Mouse (Mus musculus): ENCODE data around the gene Mtx2. TPM values are rescaled to one million over a fixed set of nuclear protein-coding genes. Genes with fewer than 3 reads are reported as not detected.

The Mtx2 gene
- total RNA-seq (2021): 10 to 100 TPM; 42.2 to 51.1 TPM

DNA sequence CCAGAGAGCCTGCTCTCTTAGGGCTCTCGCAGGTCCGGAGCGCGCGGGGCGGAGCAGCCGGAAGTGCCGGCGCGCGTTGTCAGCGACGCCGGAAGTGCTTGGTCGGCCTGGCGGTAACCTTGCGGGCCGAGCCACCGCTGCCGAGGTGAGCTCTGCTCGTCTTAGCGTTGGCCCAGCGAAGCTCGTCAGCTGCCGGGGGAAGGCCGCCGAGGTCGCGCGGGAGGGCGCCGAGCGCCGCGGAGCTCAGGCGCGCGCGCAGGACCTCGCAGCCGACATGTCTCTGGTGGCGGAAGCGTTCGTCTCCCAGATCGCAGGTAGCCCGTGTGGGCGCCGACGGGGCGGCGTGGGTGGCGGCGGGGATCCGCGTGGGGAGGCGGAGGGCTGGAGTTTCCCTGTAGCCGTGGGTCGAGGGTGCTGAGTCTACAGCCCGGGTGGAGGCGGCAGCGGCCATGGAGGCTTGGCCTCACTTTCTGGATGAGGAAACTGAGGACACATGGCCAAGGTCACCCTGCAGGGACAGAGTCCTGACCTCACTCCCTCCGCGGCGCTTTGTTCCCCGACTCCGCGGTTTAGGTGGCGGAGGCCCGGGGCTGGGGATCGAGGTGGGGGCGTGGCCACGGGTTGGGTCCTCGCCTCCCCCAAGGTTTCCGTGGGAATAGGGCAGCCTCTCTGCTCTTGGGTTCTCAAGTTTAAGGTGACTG is at the start of gene Mtx2:
Gene Mtx2 (plus strand): TSS at position 74 of the 701 bp plus-strand sequence.
- DNase-seq: peak; percentile 74 to 78

DNA sequence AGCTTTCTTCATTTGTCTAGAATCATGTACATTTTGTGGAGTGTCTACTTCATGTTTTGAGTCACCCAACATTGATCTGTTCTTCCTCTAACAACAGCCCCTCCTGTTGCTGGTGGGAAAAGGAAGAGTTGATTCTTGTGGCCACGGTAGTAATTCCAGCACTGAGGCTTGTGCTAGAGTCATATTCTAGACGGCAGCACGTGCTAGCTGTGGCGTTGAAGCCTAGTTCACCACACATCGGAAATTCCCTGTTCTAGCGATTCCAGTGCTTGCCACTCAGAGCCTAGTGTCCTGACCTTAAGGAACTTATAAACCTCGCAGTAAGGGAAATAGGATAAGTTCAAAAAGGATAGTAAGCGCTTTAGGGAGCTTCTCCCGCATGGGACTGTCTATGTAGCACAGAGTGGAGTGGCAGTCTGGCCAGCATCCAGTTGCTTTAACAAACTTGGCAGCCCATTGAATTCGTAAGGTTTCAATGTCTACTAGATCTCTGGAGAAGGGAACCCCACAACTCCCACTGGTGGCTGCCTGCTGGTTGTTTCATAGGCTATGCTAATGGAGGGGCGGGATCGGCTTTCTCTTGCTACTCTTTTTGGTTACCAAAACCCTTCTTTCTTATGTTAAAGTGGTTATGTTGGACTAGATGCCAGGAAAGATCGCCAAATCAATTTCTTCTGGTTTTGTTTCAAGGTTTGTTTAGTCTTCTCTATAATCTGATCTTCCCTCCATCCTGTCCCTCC is 47.9 kb upstream of the Mtx2 start:
- no peak for DNase-seq

DNA sequence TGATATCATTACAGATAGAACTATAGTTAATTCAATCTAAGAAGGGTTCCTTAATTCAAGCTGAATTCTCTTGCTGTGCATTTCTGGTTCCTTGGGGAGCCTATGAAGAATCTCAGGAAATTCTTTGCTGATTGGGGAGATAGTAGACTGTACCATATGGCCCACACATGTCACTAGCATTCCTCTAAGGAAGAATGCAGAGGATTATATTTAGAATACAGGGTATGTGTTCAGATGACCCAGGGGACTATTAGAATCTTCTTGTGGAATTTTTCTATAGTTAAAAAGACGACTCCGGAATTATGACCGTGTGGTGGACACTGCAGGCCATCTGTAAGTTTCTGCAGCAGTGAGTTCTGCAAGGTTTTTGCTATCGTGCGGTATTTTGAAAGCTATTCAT is 44.2 kb upstream of the Mtx2 start:
- DNase-seq: no peak

DNA sequence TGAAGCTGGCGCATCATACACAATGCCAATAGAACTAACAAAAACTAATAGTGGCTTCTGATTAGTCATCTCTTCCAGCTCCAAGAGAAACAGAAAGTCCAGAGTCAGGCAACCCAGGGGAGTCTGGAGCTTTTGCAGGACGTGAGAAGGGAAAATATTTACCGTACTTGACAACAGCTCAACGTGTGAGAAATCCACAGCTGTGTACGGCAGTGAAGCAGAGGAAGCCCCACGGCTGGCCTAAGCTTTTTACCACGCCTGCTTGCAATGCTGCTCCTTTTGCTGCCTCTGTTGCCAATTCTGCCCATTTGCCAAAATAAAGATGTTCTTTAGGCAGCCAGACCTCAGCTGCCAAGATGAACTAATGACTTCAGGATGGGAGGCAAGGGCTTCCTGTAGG is 30.1 kb upstream of the Mtx2 start:
- no peak for DNase-seq

DNA sequence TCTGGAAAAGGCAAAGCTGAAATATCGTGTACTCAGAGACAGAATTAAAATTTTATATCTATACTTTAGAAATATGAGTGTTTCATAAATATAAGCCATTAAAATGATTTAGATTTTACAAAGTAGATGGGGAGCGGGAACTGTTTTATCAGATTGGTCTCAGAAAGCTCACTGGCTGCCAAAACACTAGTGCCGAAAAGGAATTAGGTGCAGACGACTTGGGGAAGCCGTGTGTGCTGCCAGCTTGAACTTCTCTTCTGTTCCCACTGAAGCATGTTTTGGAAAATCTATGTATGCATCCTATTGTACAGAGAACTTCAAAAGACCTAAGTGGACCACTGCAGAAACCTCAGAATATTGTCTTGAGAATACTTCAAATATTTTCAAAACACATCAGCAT is 17.2 kb upstream of the Mtx2 start:
- DNase-seq: no peak

DNA sequence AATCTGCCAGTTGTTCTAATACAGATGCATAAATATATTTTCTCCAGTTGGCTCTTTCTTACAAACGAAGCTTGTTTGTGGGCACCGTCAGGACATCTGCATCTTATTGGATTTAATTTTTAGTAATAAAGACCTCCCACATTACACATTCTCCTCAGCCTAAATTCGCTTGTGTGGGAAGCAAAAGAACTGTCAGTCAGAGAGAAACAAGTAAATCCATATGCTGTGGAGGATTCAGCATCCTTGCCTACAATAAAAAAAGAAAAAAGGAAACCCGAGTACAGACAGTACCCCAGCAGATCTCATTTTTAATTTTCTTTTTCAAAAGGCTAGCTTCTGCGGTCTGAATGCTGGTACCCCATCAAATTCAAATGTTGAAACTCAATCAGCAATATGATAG is 2.9 kb upstream of the Mtx2 start:
- DNase-seq: no peak

DNA sequence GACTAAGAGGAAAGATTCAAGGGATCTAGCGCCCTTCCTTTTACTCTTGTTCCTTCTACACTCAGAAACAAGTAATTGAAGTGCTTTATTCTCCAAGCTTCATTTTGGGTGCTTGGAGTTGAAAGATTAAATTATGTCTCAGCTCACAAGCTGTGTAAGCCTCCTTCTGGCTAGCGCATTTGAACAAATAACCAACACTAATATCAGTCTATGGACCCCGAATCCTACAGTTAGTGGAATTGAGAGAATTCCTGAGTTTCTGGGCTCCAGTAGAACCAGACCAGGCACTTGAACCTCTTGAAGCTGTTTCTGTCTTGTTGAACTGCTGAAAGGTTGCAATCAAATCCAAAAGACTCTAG is 253 bp upstream of the Mtx2 start:
- DNase-seq: no peak

DNA sequence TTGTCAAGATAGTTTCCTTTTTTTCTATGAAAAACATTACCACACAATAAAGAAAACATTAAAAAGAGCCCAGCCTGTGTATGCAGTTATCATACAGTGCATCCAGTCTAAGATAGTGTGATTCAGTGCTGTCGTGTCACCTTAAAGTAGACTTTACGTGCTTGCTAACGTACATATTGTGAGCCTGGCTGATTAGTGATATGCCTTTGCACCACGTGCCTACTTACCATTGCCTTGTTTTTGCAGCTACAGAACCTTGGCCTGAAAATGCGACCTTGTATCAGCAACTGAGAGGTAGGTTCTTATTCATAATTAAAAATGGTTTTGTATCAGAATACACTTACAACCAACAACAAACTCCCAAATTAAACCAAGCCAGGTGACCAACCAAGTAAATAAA is 21.4 kb downstream of the Mtx2 start:
- DNase-seq: no peak

DNA sequence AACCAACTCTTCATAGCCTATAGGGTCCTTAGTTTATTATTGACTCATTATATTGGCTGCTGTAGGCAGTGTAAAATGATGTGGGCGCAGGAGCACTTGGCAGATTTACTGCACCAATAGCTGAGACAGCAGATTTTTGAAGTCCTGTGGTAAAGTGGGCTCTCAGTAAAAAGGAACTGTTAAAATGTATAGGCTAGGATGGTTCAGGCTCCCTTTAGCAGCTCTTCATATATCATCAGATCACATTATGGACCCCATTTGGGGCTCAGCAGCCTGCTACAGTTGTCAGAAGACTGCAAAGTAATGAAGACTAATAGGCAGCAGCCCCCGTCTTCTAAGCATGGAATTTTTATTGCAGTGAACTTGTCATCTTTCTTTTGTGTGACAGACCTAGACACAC is 21.9 kb downstream of the Mtx2 start:
- no peak for DNase-seq

DNA sequence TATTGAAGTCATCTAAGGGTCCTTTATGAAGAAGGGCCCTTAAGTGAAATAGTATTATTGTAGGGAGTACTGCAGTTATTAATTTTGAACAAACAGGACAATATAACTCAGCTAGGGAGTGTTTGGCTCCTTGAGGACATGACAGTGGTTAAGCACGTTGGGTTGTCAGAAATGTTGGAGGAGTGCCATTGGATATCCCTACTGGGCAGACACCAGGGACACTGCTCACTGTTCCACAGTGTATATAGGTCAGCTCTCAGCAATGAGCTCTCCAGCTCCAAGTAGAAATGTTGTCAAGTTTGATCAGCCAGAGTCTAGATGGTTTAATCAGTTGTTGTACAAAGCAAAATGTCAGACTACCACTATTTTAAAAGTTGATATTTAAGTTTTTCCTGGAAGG is 24.4 kb downstream of the Mtx2 start:
- DNase-seq: no peak

DNA sequence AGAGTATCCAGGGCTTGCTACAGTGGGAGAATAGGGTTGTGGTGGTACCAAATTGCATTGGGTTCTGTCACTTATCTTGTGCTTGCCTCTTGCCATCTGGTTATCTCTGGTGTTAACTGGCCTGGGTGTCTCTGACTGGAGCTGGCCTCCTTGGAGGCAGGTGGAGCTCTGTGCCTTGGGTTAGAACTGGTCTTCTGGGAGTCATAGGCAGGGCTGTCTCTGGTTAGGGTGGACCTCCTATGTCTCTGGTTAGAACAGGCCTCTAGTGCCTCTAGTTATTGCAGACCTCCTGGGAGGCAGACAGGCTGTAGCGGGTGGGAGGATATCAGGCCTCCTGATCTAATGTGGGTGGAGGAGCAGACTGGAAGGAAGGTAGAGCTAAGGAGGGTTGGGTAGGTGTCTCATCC is 36.5 kb downstream of the Mtx2 start:
- no peak for DNase-seq

DNA sequence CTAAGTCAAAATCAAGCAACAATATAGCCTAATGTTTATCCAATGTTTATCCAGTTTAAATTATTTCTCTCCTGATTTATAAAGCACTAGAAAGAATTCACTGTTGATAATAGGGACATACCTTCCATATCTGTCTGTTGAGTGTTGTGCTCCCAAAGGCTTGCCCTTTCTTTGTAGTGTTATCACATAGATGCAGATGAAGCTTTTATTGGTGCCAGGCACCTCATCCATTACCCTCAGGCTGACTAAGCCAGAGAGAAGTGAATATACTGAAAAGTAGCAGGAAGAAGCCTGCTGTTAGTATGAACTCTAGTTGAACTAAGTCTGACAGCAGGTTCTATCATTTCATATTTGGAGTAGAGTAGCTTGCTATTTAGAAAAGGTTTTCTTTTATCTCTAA is 39.8 kb downstream of the Mtx2 start:
- no peak for DNase-seq

DNA sequence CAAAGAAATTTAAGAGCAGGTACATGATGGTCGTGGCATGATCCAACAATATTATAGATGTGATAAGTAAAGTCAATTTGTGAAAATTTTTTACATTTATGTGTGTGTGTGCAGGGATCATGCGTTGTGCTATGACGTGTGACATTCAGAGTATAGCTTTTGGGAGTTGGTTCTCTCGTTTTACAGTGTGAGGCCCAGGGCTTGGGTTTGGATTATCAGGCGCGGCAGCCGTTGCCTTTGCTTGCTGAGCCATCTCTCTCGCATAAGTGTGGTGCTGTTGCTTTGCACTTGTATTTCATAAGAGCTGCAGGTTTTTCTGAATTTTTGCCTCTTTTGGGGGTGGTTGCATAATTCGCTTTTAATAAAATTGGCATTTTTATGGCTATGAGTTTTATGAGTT is 48.4 kb downstream of the Mtx2 start:
- DNase-seq: no peak

DNA sequence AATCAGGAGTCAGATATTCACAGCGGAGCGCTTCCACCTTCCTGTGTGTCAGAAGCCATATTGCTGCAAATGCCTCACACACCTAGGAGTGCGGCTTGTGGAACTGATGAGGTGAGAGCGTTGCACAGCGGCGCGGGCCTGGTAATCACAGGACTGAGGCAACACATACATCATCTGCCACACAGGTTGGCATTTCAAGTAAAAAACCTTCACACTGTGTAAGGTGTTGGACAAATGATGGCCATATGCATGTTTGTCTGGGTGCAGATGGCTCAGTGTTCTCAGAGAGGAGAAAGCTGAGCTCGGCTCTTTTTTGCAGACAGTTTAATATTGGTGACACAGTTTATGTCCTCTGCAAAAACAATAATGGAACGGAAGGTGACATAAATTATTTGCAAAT is 58.8 kb downstream of the Mtx2 start:
- DNase-seq: peak; percentile 9 to 19

DNA sequence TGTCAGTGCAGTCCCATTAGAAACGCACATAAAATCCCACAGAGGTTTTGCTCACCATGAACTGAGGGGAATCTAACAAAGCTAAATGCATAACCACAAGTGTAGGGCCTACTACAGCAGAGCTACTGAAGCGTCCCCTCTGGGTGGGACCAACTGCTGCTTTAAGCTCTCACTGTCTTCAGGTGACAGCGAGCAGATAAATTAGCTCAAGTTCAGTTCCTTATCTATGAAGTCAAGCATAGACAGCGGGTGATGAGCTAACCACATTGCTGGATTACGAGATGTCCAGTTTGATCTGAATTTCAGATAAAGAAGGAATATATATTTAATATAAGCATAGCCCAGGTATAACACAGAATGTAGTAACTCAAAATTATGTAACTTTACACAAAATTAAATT is 66.3 kb downstream of the Mtx2 start:
- DNase-seq: no peak

DNA sequence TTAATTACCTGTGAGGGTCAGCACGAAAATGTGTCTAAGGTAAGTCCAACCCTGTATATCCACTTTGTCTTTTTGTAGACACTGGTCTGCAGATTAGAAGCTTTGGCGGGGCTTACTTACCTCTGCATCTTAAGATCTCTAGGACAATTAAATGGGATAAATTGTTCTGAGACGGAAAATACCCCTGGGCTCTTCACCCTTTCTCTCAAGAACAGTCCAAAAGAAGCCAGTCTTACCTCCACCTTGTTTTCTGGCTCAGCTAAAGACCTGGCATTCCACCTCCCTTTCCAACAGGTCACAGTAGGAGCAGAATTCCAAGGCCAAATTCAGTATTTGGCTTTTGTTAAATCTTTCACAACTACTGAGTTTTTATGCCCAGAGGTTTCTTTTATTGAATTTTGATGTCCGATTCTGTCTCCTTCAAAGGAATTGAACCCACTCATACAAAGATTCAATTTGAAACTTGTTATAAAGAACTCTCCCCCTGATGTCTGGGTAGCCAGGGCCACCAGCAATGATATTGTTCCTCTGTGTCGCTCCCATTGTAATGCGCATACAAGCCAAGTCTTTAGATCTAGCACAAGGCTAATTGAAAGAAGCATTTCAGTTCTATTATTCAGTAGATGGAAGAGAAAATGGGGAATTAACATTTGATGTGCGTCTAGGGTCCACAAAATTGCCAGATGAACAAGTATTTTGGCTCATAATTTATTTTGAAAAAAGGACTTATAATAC is 67.4 kb downstream of the Mtx2 start:
- DNase-seq: no peak

DNA sequence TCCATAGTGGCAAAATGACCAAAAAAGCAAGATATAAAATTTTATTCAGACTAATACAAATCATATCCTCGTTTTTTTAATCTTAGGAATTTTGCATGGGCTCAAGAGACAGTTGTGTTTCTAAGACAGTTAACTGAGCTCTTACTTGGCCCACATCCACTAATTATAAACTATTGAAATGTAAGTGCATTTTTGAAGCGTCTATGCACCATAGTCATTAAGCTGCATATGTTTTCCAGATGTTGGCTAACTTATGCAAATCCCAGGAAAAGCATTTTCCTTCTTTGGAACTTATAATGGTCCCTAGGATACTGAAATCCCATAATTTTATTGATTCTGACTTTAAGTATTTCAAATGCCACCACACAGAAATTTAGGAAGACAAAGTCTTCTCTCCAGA is 68.5 kb downstream of the Mtx2 start:
- DNase-seq: no peak

DNA sequence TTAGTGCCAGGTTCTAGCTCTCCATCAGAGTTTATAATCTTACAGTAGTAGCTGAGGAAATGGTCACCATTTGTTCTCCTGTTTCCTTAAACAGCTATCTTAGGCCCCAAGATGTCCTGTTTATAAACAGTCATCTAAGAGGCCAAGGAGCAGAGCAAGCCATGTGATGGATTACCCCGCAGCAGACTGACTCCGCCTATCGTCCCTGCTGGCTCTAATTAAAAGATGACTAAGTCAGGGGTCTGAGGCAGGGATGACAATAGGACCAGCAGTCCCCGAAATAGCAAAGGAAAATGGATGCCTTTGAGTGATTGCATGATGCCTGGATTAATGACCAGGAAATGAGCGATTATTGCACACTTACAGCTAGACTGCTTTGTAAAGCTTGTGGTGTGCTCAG is 74.4 kb downstream of the Mtx2 start:
- no peak for DNase-seq

DNA sequence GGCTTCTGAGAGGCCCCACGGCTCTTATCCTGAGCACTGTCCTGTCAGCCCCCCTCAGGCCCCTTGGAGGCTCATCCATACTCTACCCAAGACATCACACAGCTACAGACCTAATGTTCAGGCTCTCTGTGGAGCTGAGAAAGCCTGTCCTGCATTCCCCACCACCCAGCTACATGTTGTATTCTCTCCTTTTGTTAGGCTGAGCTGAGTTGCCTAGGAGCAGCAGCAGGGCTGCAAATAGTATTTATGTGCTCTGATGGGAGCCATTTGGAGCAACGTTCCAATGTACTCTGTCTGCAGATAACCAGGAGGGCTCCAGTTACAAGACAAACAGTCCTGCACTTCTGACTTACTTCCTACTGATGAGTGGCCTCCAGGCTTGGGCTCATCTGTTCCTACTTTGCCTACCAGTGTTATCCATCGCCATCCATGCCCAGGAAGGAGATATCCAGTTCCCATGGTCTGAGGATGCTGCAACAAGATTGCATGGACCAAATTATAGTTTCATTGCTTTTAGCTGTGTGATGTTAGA is 76.2 kb downstream of the Mtx2 start:
- no peak for DNase-seq

DNA sequence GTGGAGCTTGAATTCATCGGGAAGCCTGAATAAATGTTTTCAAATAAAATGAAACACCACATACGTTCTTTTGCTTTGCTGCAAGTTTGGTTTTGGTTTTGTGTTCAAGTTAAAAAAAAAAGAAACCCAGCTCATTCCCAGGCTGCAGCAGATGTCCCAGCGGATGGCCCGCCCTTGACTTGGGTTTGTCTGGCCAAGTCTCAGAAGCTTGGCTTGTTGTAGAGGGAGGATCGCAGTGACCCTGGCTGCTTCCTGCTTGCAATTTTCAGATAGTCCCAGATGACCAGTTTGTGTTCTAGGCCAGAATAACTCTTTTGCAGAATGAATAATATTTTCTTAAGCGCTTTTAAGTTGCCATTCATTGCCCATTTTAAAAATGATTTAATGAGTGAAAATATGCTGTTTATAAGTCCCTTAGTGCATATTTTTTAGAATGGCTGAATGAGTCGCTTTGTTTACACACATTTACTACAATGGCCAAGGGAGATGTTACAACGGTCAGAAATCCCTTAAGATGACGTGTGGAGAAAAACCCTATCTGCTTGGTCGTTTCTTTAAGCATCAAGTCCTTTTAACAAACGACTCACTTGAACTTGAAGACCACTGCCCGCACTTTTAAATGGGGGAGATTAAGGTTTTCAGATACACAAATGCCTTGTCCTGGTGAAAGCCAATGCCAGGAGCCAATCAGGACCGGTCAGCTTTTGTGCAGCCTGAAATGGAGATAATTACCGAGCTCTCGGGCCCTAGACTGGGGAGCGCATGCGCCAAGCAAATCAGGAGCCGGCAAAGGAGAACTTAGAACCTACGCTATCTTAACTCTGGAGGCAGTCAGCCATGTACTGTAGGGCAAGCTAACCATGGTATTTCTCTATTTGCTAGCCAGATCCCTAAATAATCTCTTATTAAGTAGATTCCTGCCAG is 82.0 kb downstream of the Mtx2 start:
- DNase-seq: no peak

DNA sequence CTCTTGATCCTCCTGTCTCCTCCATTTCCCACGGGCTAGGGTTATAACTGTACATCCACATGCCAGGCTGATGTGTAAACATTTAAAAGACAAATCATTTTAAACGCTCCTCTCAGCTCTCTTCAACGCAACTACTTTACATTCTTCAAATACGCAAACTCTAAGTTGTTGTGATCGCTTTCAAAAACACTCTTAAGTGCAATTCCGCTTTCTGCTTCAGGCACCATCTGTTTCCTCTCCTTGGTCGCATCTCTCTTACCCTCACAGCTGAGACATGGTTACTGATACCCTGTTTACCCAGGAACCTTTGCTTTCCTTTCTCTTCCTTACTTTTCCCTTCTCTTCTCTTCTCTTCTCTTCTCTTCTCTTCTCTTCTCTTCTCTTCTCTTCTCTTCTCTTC is 86.4 kb downstream of the Mtx2 start:
- DNase-seq: no peak

DNA sequence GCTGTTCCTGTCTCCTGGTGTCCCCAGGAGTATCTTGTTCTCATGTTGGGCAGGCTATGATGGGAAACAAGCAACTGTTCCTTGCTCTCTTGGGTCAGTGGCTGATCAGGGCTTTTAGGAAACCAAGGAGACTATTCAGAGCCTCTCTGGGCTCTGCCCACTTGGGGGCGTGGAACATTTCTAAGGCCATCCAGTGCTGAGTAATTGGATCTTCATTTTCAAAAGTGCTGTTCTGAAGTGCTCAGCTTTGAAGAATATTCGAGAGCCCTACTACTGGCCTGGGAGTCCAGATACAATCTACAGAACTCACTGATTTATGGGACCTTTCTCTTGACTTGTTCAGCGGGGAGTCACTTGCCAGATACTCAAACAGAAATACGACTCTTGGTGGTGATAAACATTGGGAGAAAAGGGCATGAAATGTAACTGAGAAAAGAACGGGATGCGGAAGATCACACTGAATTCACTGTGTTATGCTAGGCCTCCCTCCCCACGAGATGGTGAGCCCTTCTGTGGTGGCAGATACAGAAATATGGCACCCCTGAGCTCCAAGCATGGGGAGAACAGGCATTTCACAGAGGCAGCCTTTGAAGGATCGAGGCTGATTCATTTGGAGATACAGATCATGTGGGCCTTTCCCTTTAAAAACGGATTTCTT is 92.4 kb downstream of the Mtx2 start:
- DNase-seq: no peak

Measured in layer of hippocampus, postnatal 36 days (tissue).